Mouse (Mus musculus) left cerebral cortex, adult 2 months (tissue): ENCODE results near the gene Polr2g. TPM values are rescaled to one million over a fixed set of nuclear protein-coding genes. Genes with fewer than 3 reads are reported as not detected.
A peak's percentile ranks its signal among the peaks of the same experiment; 100 is the strongest.
"Not testable (repeated sequence)": the region's sequence is repeated elsewhere in the genome, so short reads cannot be mapped to it uniquely, and the experiment has no call there.

ENCODE experiments used
- DNase-seq, 2 experiments: peaks; one replicate each; pipeline ENCODE4 v3.0.0; 2021 to 2022; ENCODE audit warnings: low spot score in 2 of 2, mixed read lengths in 1 of 2; ENCODE audit errors: extremely low spot score in 1 of 2
- H3K27ac ChIP-seq: fragments of 200-600 bp; 2 replicates; pipeline ENCODE4 v1.8.1; 2022
- H3K4me3 ChIP-seq: fragments of 200-600 bp; 2 replicates; pipeline ENCODE4 v1.8.1; 2022
- CTCF ChIP-seq: fragments of 200-600 bp; IDR thresholded peaks from 2 replicates; pipeline ENCODE4 v1.8.1; 2022; ENCODE audit warnings: antibody characterized with exemption, mild to moderate bottlenecking, moderate library complexity
- intact Hi-C: fragments of 180-260 bp; cut with DNase I; formaldehyde crosslinking; loops from one replicate; pipeline ENCODE4 v1.15.1; 2025
- long read RNA-seq, 2 experiments: library from polyadenylated mRNA; stranded (forward); transcript quantifications; one replicate each; pipeline ENCODE4 v2.0.0; 2021; ENCODE audit warnings: borderline mapping rate in 2 of 2
- total RNA-seq, 2 experiments: library from RNA; stranded (reverse); gene quantifications; 2 replicates each; pipeline ENCODE4 v1.2.3; 2021

Gene Polr2g
- total RNA-seq, result 100 to 1,000 TPM in 1 of 2 experiments, 10 to 100 TPM in 1; 96.6 to 105 TPM
- long read RNA-seq, experiment 1, transcript Polr2g-201 (8 exons, 890 nt), result major isoform, 34 of 47 reads
- long read RNA-seq, experiment 1, transcript Polr2g-202 (7 exons, 833 nt), result minor isoform, 5 of 47 reads
- long read RNA-seq, experiment 1, partial matches to known transcripts, result 4 of 47 reads
- long read RNA-seq, experiment 1, other reads (novel, unspliced or antisense), result 4 of 47 reads
- long read RNA-seq, experiment 2, transcript Polr2g-201 (8 exons, 890 nt), result major isoform, 20 of 33 reads
- long read RNA-seq, experiment 2, transcript Polr2g-202 (7 exons, 833 nt), result minor isoform, 9 of 33 reads
- long read RNA-seq, experiment 2, partial matches to known transcripts, result 3 of 33 reads
- long read RNA-seq, experiment 2, other reads (novel, unspliced or antisense), result 1 of 33 reads

DNA sequence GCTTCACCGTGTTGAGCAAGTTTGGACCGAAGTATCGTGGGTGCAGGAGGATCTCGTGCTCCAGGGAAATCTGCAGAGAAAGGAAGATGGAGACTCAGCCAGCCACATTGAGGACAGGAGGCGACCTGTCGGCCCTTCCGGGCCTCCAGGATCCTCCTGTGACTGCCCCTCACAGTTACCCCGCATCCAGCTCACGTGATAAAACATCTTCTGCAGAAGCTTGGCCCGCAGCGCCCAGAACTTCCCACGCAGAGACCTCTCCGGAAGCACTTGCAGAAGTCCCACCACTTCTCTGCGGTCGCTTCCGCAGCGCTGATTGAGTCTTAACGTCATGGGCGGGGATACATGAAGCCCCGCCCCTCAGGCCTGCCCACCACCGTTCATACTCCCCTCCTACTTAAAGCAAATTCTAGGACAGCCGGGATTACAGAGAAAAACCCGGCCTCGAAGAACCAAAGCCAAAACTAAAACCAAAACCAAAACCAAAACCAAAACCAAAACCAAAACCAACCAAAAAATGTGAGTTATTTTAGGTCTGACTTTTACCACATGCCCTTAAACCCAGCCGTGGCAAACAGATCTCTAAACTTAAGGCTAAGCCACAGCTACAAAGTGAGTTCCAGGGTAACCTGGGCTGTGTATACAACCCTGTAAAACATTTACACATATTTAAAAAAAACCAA is at the start of gene Polr2g:
Gene Polr2g (minus strand): TSS at position 314 of the 683 bp plus-strand sequence.
- intact Hi-C loops, result loop anchor here (1.0 kb wide), 1 partner anchor 21 kb away; the partner anchor contains the start of gene Ttc9c
- DNase-seq, result peak; percentile 84 to 90
- no peak for TF ChIP-seq CTCF
- peak within 1 kb of the TSS; percentile 86 for H3K27ac ChIP-seq
- H3K4me3 ChIP-seq, result peak within 1 kb of the TSS; percentile 70

DNA sequence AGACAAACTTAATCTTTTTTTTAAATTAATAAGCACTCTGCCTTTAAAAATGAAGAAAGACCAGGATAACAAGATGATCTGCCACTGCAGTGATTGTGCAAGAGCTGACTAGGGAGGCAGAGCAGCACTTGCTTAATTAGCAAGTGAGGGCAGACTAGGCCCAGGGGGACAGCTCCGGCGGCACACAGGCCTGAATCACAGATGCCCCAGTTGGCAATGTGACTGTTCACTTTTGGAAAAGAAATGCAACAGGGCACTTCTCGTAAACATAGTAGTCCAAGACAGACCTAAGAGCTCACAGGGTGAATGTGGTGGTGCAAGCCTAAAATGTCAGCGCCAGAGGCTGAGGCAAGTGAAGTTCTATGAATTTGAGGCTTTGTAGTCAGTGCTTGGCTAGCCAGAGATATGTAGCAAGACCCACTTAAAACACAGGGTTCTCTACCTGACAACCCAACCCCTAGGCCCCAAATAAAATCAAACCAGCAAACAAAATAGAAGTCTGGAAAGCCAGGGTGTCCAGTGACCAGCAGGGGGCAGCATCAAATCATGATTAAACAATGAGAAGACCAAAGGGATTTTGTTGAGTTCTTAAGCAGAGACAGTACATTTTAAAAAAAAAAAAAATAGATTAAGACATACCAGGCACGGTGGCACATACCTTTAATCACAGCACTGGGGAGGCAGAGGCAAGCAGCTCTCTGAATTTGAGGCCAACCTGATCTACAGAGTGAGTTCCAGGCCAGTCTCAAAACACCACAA is 46.2 kb upstream of the Polr2g start:
- intact Hi-C loops, result loop anchor here (5.0 kb wide), 4 partner anchors 43 to 268 kb away; partner anchors contain the start of genes 1810009A15Rik, Gm49416 and Mta2
- peak; percentile 81 for TF ChIP-seq CTCF
- peak; percentile 60 to 81 for DNase-seq

GRCm38 (mm10) chr19:8842961-8843360 is 44.6 kb upstream of the Polr2g start:
- TF ChIP-seq CTCF, result no peak
- intact Hi-C loops, result loop anchor here (5.0 kb wide), 4 partner anchors 44 to 269 kb away; partner anchors contain the start of genes 1810009A15Rik, Gm49416 and Mta2
- no peak overlapping the region for H3K27ac ChIP-seq

More for the DNA sequence above, 46.2 kb upstream of the Polr2g start:
- Histone ChIP-seq H3K4me3 (no peak overlapping the region), H3K27ac (no peak overlapping the region)

GRCm38 (mm10) chr19:8841012-8841411 is 42.6 kb upstream of the Polr2g start:
- peak overlapping the region; percentile 98; the same call in 1 of the 2 replicates for H3K27ac ChIP-seq
- TF ChIP-seq CTCF, result no peak
- intact Hi-C loops, result loop anchor here (5.0 kb wide), 4 partner anchors 46 to 271 kb away; partner anchors contain the start of genes 1810009A15Rik, Gm49416 and Mta2
- peak overlapping the region; percentile 82 for H3K4me3 ChIP-seq
- no peak for DNase-seq

More at GRCm38 (mm10) chr19:8842961-8843360, 44.6 kb upstream of the Polr2g start:
- no peak overlapping the region for H3K4me3 ChIP-seq
- DNase-seq, result no peak

DNA sequence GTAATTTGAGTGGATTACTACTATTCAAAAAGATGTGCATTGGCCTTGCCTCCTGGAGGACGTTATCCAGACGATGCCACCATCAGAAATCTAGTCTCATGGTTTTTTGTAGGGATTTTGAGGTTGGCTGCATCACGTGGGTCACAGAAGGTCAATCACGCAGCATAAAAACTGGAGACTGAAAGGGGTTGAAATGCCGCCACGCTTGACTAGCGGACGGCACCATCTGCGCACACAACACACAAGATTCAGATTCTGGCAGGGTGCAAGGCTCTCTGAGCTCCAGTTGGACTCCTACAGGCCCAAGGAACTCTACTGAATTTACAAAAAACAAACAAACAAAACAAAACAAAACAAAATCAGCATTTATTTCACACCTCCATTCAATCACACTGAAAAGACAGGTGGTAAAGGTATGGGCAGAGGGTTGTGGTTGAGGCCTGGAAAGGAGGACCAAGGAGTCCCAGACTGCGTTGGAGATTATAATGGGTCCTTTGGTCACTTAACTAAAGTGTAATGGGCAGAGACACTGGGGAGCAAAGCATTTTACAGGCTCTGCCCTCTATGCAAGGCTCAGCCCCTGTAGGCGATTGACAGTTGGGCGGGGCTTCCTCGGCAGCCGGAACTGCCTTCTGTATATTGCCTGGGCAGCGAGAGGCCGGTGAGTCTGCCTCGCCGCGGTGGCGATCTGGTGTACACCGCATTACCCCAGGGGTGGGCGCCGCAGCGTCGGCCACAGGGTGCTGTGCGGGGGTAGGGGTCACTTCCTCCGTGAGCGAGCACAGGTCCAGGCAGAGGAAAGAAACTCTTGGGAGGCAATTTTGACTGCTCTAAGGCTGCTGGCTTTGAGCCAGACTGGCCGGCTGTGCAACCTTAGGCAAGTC is 41.8 kb upstream of the Polr2g start:
- intact Hi-C loops, result loop anchor here (5.0 kb wide), 4 partner anchors 47 to 272 kb away; partner anchors contain the start of genes 1810009A15Rik, Gm49416 and Mta2
- no peak; the same call in 1 of the 2 replicates for TF ChIP-seq CTCF

DNA sequence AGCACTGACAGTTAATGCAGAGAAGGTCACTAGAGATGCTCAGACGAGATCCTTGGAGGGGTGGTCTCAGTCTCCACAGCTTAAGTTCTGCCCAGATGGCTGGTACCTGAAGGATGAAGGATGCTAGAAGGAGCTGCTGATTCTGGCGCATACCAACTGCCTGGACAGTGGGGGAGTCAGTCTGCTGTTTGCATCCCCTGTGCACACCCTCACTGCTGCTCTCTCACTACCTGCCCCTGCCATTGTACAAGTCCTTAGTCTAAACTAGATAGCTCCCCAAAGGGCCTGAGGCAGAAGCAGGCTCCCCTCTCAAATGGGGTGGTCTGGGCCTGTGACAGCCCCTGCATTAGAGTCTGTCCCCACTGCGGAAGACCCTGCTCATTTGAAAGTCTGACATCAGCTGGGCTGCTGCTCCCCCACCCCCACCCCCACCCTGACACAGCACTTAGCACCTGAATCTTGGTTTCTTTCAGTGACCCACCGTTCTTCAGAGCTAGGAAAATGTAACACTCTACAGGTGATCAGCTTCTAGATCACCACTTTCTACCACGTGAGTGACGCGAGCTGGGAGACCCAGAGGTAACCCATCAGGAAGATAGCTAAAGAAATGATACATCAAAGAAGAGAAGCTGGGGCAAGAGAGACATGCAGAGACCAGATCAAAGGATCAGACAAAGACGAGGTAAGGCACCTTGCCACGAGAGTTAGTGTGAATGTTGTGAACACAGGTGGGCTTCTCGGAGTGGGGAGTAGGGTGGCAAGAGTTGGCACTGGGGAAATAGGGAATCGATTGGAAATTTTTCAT is 40.9 kb upstream of the Polr2g start, which contains the start of gene Gng3:
Gene Gng3 (minus strand): TSS at position 92 of the 805 bp plus-strand sequence.
- DNase-seq, result peak; percentile 83 to 85
- intact Hi-C loops, result no loop called here

More for the DNA sequence above, 41.8 kb upstream of the Polr2g start:
- H3K4me3 ChIP-seq, result peak overlapping the region; percentile 82
- peak; percentile 74 to 77 for DNase-seq
- H3K27ac ChIP-seq, result peak overlapping the region; percentile 98

DNA sequence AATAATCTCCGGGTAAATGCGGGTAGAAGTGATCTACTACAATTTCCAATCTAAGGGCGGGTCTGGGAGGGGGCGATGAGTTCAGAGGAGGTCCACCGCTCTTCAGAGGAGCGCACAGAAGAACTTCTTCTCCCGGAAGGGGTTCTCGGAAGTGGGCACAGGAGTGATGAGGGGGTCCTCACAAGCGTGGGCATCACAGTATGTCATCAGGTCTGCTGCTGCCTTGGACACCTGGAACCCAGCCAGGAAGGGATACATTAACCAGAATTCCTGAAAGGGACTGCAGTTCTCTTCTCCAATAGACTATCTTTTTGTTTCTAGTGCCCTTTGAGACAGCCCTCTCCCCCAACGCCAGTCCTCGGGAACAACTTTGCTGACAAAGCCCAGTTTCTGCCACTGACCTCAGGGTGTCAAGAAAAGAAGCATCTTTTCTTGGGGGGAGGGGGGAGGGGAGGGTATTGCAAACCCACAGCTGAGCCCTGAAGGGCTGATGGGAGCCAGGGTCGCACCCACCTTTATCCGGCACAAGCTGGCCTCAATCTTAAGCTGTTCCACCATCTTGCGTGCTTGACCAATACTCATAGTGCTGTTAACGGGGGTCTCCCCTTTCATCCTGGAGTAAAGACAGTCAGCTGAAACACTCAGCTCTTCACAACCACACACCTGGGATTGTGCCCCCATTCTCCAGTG is 39.8 kb upstream of the Polr2g start:
- H3K4me3 ChIP-seq, result peak overlapping the region; percentile 82
- intact Hi-C loops, result no loop called here
- H3K27ac ChIP-seq, result peak overlapping the region; percentile 98
- no peak for TF ChIP-seq CTCF
- DNase-seq, result peak; percentile 31 to 49

More for the DNA sequence above, 40.9 kb upstream of the Polr2g start, which contains the start of gene Gng3:
- TF ChIP-seq CTCF, result no peak
- Histone ChIP-seq H3K4me3 (peak within 1 kb of the TSS; percentile 82), H3K27ac (peak within 1 kb of the TSS; percentile 98)

- peak within 1 kb of the TSS; percentile 98 for H3K27ac ChIP-seq
- DNase-seq, result peak; percentile 80 to 86
- peak within 1 kb of the TSS; percentile 82 for H3K4me3 ChIP-seq
- peak; percentile 72 for TF ChIP-seq CTCF
- intact Hi-C loops, result loop anchor here (2.0 kb wide), 1 partner anchor 17 kb away; the partner anchor contains the start of gene Hnrnpul2
Measured at GRCm38 (mm10) chr19:8837251-8837791, 38.9 kb upstream of the Polr2g start, which contains the start of gene Bscl2. TSS of gene Bscl2 (plus strand) at chr19:8837467.

- H3K4me3 ChIP-seq, DNase-seq: not testable (repeated sequence)
- H3K27ac ChIP-seq, result peak overlapping the region; percentile 98; the same call in 1 of the 2 replicates
- intact Hi-C loops, result loop anchor here (2.0 kb wide), 1 partner anchor 16 kb away; the partner anchor contains the start of gene Hnrnpul2
Measured at GRCm38 (mm10) chr19:8836327-8836726, 38.0 kb upstream of the Polr2g start.
